Mouse (Mus musculus) NIH3T3 (cell line): ENCODE measurements around the gene Bbs7.

Experiments
- DNase-seq: peaks from one replicate; pipeline ENCODE4 v3.0.0-alpha.2; 2012; ENCODE audit warnings: low read depth

The Bbs7 gene

GRCm38 (mm10) chr3:36551851-36552384, 61.4 kb downstream of the Bbs7 start:
- peak; percentile 36 for DNase-seq

- DNase-seq, result no peak
These were observed 61.9 kb downstream of the Bbs7 start for GRCm38 (mm10) chr3:36551343-36551742.

- no peak for DNase-seq
These were observed 68.3 kb downstream of the Bbs7 start for GRCm38 (mm10) chr3:36544961-36545360.

GRCm38 (mm10) chr3:36541399-36541798, 71.9 kb downstream of the Bbs7 start:
- peak; percentile 30 for DNase-seq

- peak; percentile 93 for DNase-seq
These were observed 72.5 kb downstream of the Bbs7 start for GRCm38 (mm10) chr3:36540756-36541155.

- DNase-seq, result no peak
These were observed 75.4 kb downstream of the Bbs7 start for GRCm38 (mm10) chr3:36537701-36538470.

- DNase-seq, result no peak
These were observed 77.2 kb downstream of the Bbs7 start for GRCm38 (mm10) chr3:36536041-36536440.

GRCm38 (mm10) chr3:36533201-36533672, 80.0 kb downstream of the Bbs7 start:
- peak; percentile 18 for DNase-seq

- DNase-seq, result no peak
These were observed 80.5 kb downstream of the Bbs7 start for GRCm38 (mm10) chr3:36532738-36533137.

- no peak for DNase-seq
These were observed 81.2 kb downstream of the Bbs7 start for GRCm38 (mm10) chr3:36531979-36532542.

GRCm38 (mm10) chr3:36531242-36531641, 82.0 kb downstream of the Bbs7 start:
- peak; percentile 84 for DNase-seq

- peak; percentile 49 for DNase-seq
These were observed 82.5 kb downstream of the Bbs7 start for GRCm38 (mm10) chr3:36530781-36531180.

GRCm38 (mm10) chr3:36530345-36530744, 82.9 kb downstream of the Bbs7 start:
- DNase-seq, result peak; percentile 62

GRCm38 (mm10) chr3:36524466-36524865, 88.8 kb downstream of the Bbs7 start:
- DNase-seq, result peak; percentile 58
